ENCODE assay signal across 8 mouse cellular contexts in genomic region chr17:32479554-32480506, GRCm38 (mm10). TPM values are rescaled to one million over a fixed set of nuclear protein-coding genes. Genes with fewer than 3 reads are reported as not detected.
A peak's percentile ranks its signal among the peaks of the same experiment; 100 is the strongest.
DNase-seq lines count a peak whose midpoint lies in the region; ATAC-seq and TF ChIP-seq lines count a peak whose summit lies in the region.

No protein-coding gene starts in this region.

- no peak overlapping the region for H3K4me2 ChIP-seq in forebrain, postnatal 0 days (ENCODE audit: low read depth)
- no peak overlapping the region for H3K4me2 ChIP-seq in forebrain, embryonic 15.5 days (replicated peaks)
- no peak overlapping the region for H3K4me2 ChIP-seq in lung, embryonic 14.5 days

- H3K27me3 ChIP-seq in forebrain, postnatal 0 days (ENCODE audit: insufficient read depth, low read length), result no peaks in the 10 kb centered on the region
- no peaks in the 10 kb centered on the region for H3K27me3 ChIP-seq in forebrain, embryonic 15.5 days
- H3K27me3 ChIP-seq in lung, embryonic 14.5 days (ENCODE audit: insufficient read depth, low read length), result peaks cover 6% of the 10 kb centered on the region; the same call in 1 of the 2 replicates

- no peak overlapping the region for H3K27ac ChIP-seq in forebrain, postnatal 0 days (ENCODE audit: low read depth, low read length)
- H3K27ac ChIP-seq in forebrain, embryonic 15.5 days (replicated peaks), result no peak overlapping the region
- H3K27ac ChIP-seq in lung, embryonic 14.5 days (ENCODE audit: low read depth), result no peak overlapping the region

- ATAC-seq in forebrain, postnatal 0 days, result peak; percentile 73
- ATAC-seq in forebrain, embryonic 15.5 days (replicated peaks), result no peak
- ATAC-seq in lung, embryonic 14.5 days (ENCODE audit: insufficient read depth), result no peak
- peak; percentile 81 for ATAC-seq in megakaryocyte progenitor cell, adult 5-6 weeks (replicated peaks; ENCODE audit: poor library complexity)

- H3K9ac ChIP-seq in forebrain, postnatal 0 days, result no peak overlapping the region
- no peak overlapping the region for H3K9ac ChIP-seq in forebrain, embryonic 15.5 days (replicated peaks)
- no peak overlapping the region for H3K9ac ChIP-seq in lung, embryonic 14.5 days

- H3K4me3 ChIP-seq in forebrain, postnatal 0 days (ENCODE audit: low read depth, low read length), result no peak overlapping the region
- H3K4me3 ChIP-seq in forebrain, embryonic 15.5 days, result no peak overlapping the region
- no peak overlapping the region for H3K4me3 ChIP-seq in lung, embryonic 14.5 days (ENCODE audit: low read depth, low read length)

- no peaks in the 10 kb centered on the region for H3K9me3 ChIP-seq in forebrain, postnatal 0 days (ENCODE audit: low read length)
- H3K9me3 ChIP-seq in forebrain, embryonic 15.5 days, result no peaks in the 10 kb centered on the region
- no peaks in the 10 kb centered on the region for H3K9me3 ChIP-seq in lung, embryonic 14.5 days (ENCODE audit: low read depth, low read length)

- no peaks in the 10 kb centered on the region for H3K4me1 ChIP-seq in forebrain, postnatal 0 days (ENCODE audit: insufficient read depth)
- H3K4me1 ChIP-seq in forebrain, embryonic 15.5 days, result peaks cover 3% of the 10 kb centered on the region; the same call in 1 of the 2 replicates
- no peaks in the 10 kb centered on the region for H3K4me1 ChIP-seq in lung, embryonic 14.5 days (ENCODE audit: insufficient read depth)

- no peak for DNase-seq in forebrain, postnatal 0 days
- peak; percentile 26 for DNase-seq in lung, embryonic 14.5 days
- no peak for DNase-seq in lung, postnatal 14 days
- DNase-seq in adrenal gland, postnatal 10 days, result peak; percentile 47
- no peak for DNase-seq in urinary bladder, adult 2 months (ENCODE audit: low spot score)
- DNase-seq in frontal cortex, adult 2 months (ENCODE audit: extremely low spot score in 1 of 2, low spot score in 1 of 2), result no peak

- 18% methylated on average over 8 of the region's 8 CpGs for WGBS in forebrain, postnatal 0 days
- WGBS in forebrain, embryonic 15.5 days, result 15% methylated on average over 7 of the region's 8 CpGs
- 15% methylated on average over 8 of the region's 8 CpGs for WGBS in lung, embryonic 14.5 days

- TF ChIP-seq CTCF in forebrain, postnatal 0 days (IDR thresholded peaks at IDR 0.05; ENCODE audit: low read depth), result peak; percentile 61
- TF ChIP-seq CTCF in lung, embryonic 14.5 days (IDR thresholded peaks at IDR 0.05; ENCODE audit: low read depth), result peak; percentile 55

- no peaks in the 10 kb centered on the region for H3K36me3 ChIP-seq in forebrain, postnatal 0 days (ENCODE audit: insufficient read depth)
- H3K36me3 ChIP-seq in forebrain, embryonic 15.5 days, result no peaks in the 10 kb centered on the region
- H3K36me3 ChIP-seq in lung, embryonic 14.5 days (ENCODE audit: insufficient read depth), result no peaks in the 10 kb centered on the region

RNA-seq across cellular contexts. Expression of gene Cyp4f17, which starts 26.0 kb away (rescaled TPM):
- total RNA-seq in forebrain, postnatal 0 days (2014; rRNA removed), result 7.9 and 9.1 TPM in 2 replicates
- polyA plus RNA-seq in forebrain, postnatal 0 days (2015; fragmentation: Nextera tagmentation; extraction: Ambion mirVana), result 4.0 and 8.6 TPM in 2 replicates
- polyA plus RNA-seq in forebrain, embryonic 15.5 days (2015; fragmentation: Nextera tagmentation; extraction: Ambion mirVana), result 7.8 and 8.4 TPM in 2 replicates
- 5.4 and 5.9 TPM in 2 replicates for polyA plus RNA-seq in lung, embryonic 14.5 days (2014; fragmentation: Nextera tagmentation; extraction: Ambion mirVana)
- 10 to 100 TPM in 1 of 2 experiments, 1 to 10 TPM in 1; 7.2 to 10.6 TPM for total RNA-seq in adrenal gland, postnatal 10 days (2021)
- 0.32 and 1.2 TPM in 2 replicates for total RNA-seq in megakaryocyte progenitor cell, adult 5-6 weeks (2015)
- total RNA-seq in megakaryocyte progenitor cell, adult 5-6 weeks (2017), result 0.29 and 1.5 TPM in 2 replicates
- polyA plus RNA-seq in urinary bladder, adult 2 months (2012; rRNA removed), result 13.5 and 13.6 TPM in 2 replicates
- polyA plus RNA-seq in frontal cortex, adult 2 months (2012; rRNA removed), result 6.4 and 6.6 TPM in 2 replicates

RNA-seq across cellular contexts. Expression of gene Cyp4f39, which starts 27.3 kb away (rescaled TPM):
- 0.54 and 2.0 TPM in 2 replicates for total RNA-seq in forebrain, postnatal 0 days (2014; rRNA removed)
- 0.47 and 0.70 TPM in 2 replicates for polyA plus RNA-seq in forebrain, postnatal 0 days (2015; fragmentation: Nextera tagmentation; extraction: Ambion mirVana)
- polyA plus RNA-seq in forebrain, embryonic 15.5 days (2015; fragmentation: Nextera tagmentation; extraction: Ambion mirVana), result 0.23 TPM in 1 of 2 replicates, not detected in the other
- polyA plus RNA-seq in lung, embryonic 14.5 days (2014; fragmentation: Nextera tagmentation; extraction: Ambion mirVana), result 0.72 and 0.87 TPM in 2 replicates
- total RNA-seq in adrenal gland, postnatal 10 days (2021), result under 1 TPM; 0.36 to 0.45 TPM
- total RNA-seq in megakaryocyte progenitor cell, adult 5-6 weeks (2015), result 0.17 TPM in 1 of 2 replicates, not detected in the other
- total RNA-seq in megakaryocyte progenitor cell, adult 5-6 weeks (2017), result 0.42 and 0.81 TPM in 2 replicates
- 8.8 and 9.2 TPM in 2 replicates for polyA plus RNA-seq in urinary bladder, adult 2 months (2012; rRNA removed)
- polyA plus RNA-seq in frontal cortex, adult 2 months (2012; rRNA removed), result not detected in 2 replicates

RNA-seq across cellular contexts. Expression of gene Pglyrp2, which starts 55.9 kb away (rescaled TPM):
- not detected in 2 replicates for total RNA-seq in forebrain, postnatal 0 days (2014; rRNA removed)
- not detected in 2 replicates for polyA plus RNA-seq in forebrain, postnatal 0 days (2015; fragmentation: Nextera tagmentation; extraction: Ambion mirVana)
- polyA plus RNA-seq in forebrain, embryonic 15.5 days (2015; fragmentation: Nextera tagmentation; extraction: Ambion mirVana), result not detected in 2 replicates
- polyA plus RNA-seq in lung, embryonic 14.5 days (2014; fragmentation: Nextera tagmentation; extraction: Ambion mirVana), result 0.07 TPM in 1 of 2 replicates, not detected in the other
- 10 to 100 TPM; 13.5 to 36.1 TPM for total RNA-seq in adrenal gland, postnatal 10 days (2021)
- 0.59 and 2.5 TPM in 2 replicates for total RNA-seq in megakaryocyte progenitor cell, adult 5-6 weeks (2015)
- total RNA-seq in megakaryocyte progenitor cell, adult 5-6 weeks (2017), result 0.75 and 2.2 TPM in 2 replicates
- 0.50 and 0.68 TPM in 2 replicates for polyA plus RNA-seq in urinary bladder, adult 2 months (2012; rRNA removed)
- not detected in 2 replicates for polyA plus RNA-seq in frontal cortex, adult 2 months (2012; rRNA removed)

RNA-seq across cellular contexts. Expression of gene Cyp4f16, which starts 56.5 kb away (rescaled TPM):
- 9.8 and 17.5 TPM in 2 replicates for total RNA-seq in forebrain, postnatal 0 days (2014; rRNA removed)
- polyA plus RNA-seq in forebrain, postnatal 0 days (2015; fragmentation: Nextera tagmentation; extraction: Ambion mirVana), result 11.4 and 11.6 TPM in 2 replicates
- 19.8 and 24.9 TPM in 2 replicates for polyA plus RNA-seq in forebrain, embryonic 15.5 days (2015; fragmentation: Nextera tagmentation; extraction: Ambion mirVana)
- polyA plus RNA-seq in lung, embryonic 14.5 days (2014; fragmentation: Nextera tagmentation; extraction: Ambion mirVana), result 14.1 and 15.7 TPM in 2 replicates
- 10 to 100 TPM; 10.9 to 15.4 TPM for total RNA-seq in adrenal gland, postnatal 10 days (2021)
- 11.1 and 11.6 TPM in 2 replicates for total RNA-seq in megakaryocyte progenitor cell, adult 5-6 weeks (2015)
- total RNA-seq in megakaryocyte progenitor cell, adult 5-6 weeks (2017), result 11.2 and 13.7 TPM in 2 replicates
- polyA plus RNA-seq in urinary bladder, adult 2 months (2012; rRNA removed), result 19.7 and 22.9 TPM in 2 replicates
- polyA plus RNA-seq in frontal cortex, adult 2 months (2012; rRNA removed), result 13.0 and 13.4 TPM in 2 replicates

Comparison
In these comparisons a context has a peak if more than half of its experiments do, and no peak if none do; other contexts are left out.
1. ATAC-seq: peak in forebrain, postnatal 0 days (single experiment) and megakaryocyte progenitor cell, adult 5-6 weeks (single experiment); none in forebrain, embryonic 15.5 days (single experiment) and lung, embryonic 14.5 days (single experiment).
2. DNase-seq: peak in lung, embryonic 14.5 days (single experiment) and adrenal gland, postnatal 10 days (single experiment); none in forebrain, postnatal 0 days (single experiment), lung, postnatal 14 days (single experiment), urinary bladder, adult 2 months (single experiment) and frontal cortex, adult 2 months (0 of 2).